Mouse (Mus musculus): ENCODE measurements around the gene Ermard.
"Not testable (repeated sequence)": the region's sequence is repeated elsewhere in the genome, so short reads cannot be mapped to it uniquely, and the experiment has no call there.

DNA sequence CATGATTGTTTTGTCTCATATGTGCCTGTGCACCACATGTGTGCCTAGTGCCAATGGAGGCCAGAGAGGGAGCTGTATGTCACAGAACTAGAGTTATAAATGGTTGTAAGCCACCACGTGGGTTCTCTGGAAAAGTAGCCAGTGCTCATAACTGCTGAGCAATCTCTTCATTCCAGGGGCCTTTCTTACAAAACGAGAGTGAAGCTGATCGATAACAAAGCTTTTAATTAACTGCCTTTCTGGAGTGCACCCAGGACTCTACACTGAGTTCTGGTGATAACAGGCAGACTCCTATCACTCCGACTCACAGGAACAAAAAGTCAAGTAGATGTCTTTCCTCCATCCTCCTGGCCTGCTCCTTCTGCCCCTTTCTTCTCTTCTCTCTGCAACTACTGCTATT, 9.6 kb upstream of the Ermard start:
- not testable (repeated sequence) for TF ChIP-seq POLR2A, CTCF (IDR thresholded peaks at IDR 0.05; ENCODE audit: insufficient read depth, low read depth, low read length)

All from olfactory bulb, adult 2 months (tissue).